Mouse (Mus musculus) heart, embryonic 16.5 days (tissue): ENCODE measurements around the gene Piwil1. TPM values are rescaled to one million over a fixed set of nuclear protein-coding genes. Genes with fewer than 3 reads are reported as not detected.

Source experiments
- ATAC-seq: fragments of 200-750 bp; cut with Nextera tagmentation; replicated peaks from 2 replicates; pipeline ENCODE4 v1.8.0; 2017; ENCODE audit warnings: moderate number of reproducible peaks; ENCODE audit not compliant: insufficient read depth, low FRiP score; ENCODE audit errors: extremely low read depth
- H3K27ac ChIP-seq: fragments of 300-500 bp; sonication (generic); 2 replicates; pipeline ENCODE4 v1.5.1; 2014; ENCODE audit warnings: mild to moderate bottlenecking, low read length, control low read depth, moderate library complexity
- H3K27me3 ChIP-seq: fragments of 300-500 bp; sonication (generic); 2 replicates; pipeline ENCODE4 v1.6.1; 2014; ENCODE audit warnings: low read length, mixed read lengths; ENCODE audit not compliant: control insufficient read depth, insufficient read depth
- H3K36me3 ChIP-seq: fragments of 300-500 bp; sonication (generic); 2 replicates; pipeline ENCODE4 v1.6.1; 2014; ENCODE audit not compliant: control insufficient read depth, insufficient read depth
- H3K4me1 ChIP-seq: fragments of 300-500 bp; sonication (generic); 2 replicates; pipeline ENCODE4 v1.6.1; 2014; ENCODE audit warnings: low read length, mixed read lengths; ENCODE audit not compliant: control insufficient read depth, insufficient read depth
- H3K4me2 ChIP-seq: fragments of 300-500 bp; sonication (generic); 2 replicates; pipeline ENCODE4 v1.6.1; 2014; ENCODE audit warnings: low read depth, mild to moderate bottlenecking, control low read depth, low read length
- H3K4me3 ChIP-seq: fragments of 300-500 bp; sonication (generic); 2 replicates; pipeline ENCODE4 v1.5.1; 2014; ENCODE audit warnings: mild to moderate bottlenecking, control low read depth, low read length
- H3K9ac ChIP-seq: fragments of 300-500 bp; sonication (generic); 2 replicates; pipeline ENCODE4 v1.6.1; 2014; ENCODE audit warnings: low read length, control low read depth
- H3K9me3 ChIP-seq: fragments of 300-500 bp; sonication (generic); replicated peaks from 2 replicates; pipeline ENCODE4 v1.6.1; 2016; ENCODE audit warnings: low read length; ENCODE audit not compliant: control insufficient read depth
- WGBS: fragments of 180-500 bp; shearing (Covaris S2); extraction: QIAGEN DNeasy Blood & Tissue Kit; methylation state at CpG from one replicate; pipeline ENCODE4 v1.1.7; 2014; 5-methylcytosine and 5-hydroxymethylcytosine counted together
- polyA plus RNA-seq: library from polyadenylated mRNA; unstranded; fragments of >200 nt; fragmentation: Nextera tagmentation; extraction: Ambion mirVana; gene quantifications from 2 replicates; pipeline ENCODE4 v1.2.1, GENCODE M21; 2015

Gene Piwil1
- polyA plus RNA-seq, 1 experiment from 2014 or later: not detected

DNA sequence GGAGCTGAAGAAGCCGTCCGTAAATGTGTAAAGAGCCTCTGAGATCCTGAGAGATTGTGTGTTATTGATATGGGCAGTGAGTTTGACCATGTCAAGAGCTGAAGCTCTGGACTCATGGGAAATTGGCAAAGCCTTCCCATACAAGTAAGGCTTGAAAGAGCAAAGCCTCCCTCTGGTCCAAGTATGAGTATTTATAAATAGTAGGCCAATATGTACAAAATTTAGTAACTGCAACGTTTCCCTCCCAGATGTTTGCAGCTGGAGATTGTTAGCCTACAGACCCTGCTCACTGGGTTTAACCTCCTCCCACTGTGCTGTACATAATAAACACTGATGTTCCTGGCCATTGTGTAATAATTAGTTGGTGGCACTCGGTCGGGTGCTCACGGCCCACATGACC lies 24.5 kb upstream of the Piwil1 start:
- Histone ChIP-seq H3K27me3 (no peaks in the 10 kb centered on the region), H3K36me3 (no peaks in the 10 kb centered on the region), H3K9ac (no peak overlapping the region), H3K4me3 (no peak overlapping the region), H3K4me1 (no peaks in the 10 kb centered on the region), H3K9me3 (0 out of 2 replicates have a peak, but pooled peaks cover 2% of the 10 kb centered on the region), H3K27ac (no peak overlapping the region), H3K4me2 (no peak overlapping the region)
- ATAC-seq: no peak
- 65% methylated on average over 6 of the region's 6 CpGs for WGBS

DNA sequence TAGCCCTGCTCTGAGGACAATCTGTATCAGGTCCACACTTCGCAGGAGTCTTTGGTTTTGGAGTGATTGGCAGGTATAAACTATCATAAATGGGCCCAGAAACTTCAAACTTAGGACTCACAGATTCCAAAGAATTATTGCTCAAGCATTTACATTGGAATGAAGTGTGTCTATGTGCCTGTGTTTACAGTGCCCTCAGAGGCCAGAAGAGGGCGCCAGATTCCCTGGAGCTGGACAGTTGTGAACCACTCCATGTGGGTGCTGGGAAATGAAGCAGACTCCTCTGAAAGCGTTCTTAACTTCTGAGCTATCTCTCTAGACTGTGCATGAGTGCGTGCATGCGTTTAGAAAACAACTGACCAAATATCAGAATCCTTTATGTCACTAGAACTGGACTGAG lies 20.9 kb upstream of the Piwil1 start:
- Histone ChIP-seq H3K27ac (no peak overlapping the region), H3K4me3 (no peak overlapping the region), H3K4me2 (no peak overlapping the region), H3K4me1 (no peaks in the 10 kb centered on the region), H3K9me3 (peaks cover 6% of the 10 kb centered on the region), H3K36me3 (no peaks in the 10 kb centered on the region), H3K9ac (no peak overlapping the region), H3K27me3 (no peaks in the 10 kb centered on the region)
- WGBS: 42% methylated on average over 5 of the region's 5 CpGs
- no peak for ATAC-seq

DNA sequence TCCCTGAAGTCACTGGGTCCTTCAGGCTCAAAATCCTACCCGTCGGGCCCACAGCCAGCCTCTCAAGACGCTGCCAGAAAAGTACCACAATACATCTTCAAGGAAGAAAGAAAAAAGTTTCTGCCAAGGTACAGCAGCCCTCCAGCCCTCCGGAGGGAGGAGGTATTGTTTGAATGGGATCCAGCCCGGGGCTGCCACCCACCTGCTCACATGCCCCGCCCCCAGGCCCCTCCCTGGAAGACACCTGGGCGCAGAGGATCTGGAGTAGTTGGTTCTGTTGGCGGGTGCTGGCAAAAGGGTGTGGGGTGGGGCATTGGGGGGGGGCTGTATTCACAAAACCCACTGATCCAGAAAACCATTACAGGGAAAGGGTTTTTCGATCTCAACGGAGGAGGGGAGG lies 18.1 kb upstream of the Piwil1 start:
- ATAC-seq: no peak
- H3K4me2 ChIP-seq: no peak overlapping the region
- H3K9me3 ChIP-seq: peaks cover 12% of the 10 kb centered on the region
- H3K9ac ChIP-seq: no peak overlapping the region
- H3K4me1 ChIP-seq: no peaks in the 10 kb centered on the region
- H3K4me3 ChIP-seq: no peak overlapping the region
- 19% methylated on average over 10 of the region's 10 CpGs for WGBS
- H3K27me3 ChIP-seq: no peaks in the 10 kb centered on the region
- no peaks in the 10 kb centered on the region for H3K36me3 ChIP-seq
- no peak overlapping the region for H3K27ac ChIP-seq

DNA sequence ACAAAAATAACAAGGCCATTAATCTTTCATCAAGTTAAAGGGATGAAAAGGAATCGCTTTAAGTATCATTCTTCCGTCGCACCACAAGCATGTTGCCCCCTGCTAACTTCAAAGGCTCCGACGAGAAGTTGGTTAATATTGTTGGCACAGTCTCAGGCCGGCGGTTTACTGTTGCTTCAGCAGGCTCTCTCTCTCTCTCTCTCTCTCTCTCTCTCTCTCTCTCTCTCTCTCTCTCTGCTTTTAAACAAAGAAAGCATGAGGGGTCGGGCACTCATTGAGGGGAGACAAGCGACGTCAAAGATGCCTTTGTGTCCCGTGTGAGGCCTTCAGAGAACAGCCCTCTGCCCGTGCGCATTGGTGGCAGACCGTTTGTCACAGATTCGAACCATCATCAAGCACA lies 17.7 kb upstream of the Piwil1 start:
- no peak overlapping the region for H3K27ac ChIP-seq
- H3K9me3 ChIP-seq: peaks cover 11% of the 10 kb centered on the region
- no peaks in the 10 kb centered on the region for H3K27me3 ChIP-seq
- no peak overlapping the region for H3K4me3 ChIP-seq
- H3K4me2 ChIP-seq: no peak overlapping the region
- 29% methylated on average over 15 of the region's 15 CpGs for WGBS
- no peak overlapping the region for H3K9ac ChIP-seq
- no peaks in the 10 kb centered on the region for H3K4me1 ChIP-seq
- no peak for ATAC-seq
- H3K36me3 ChIP-seq: no peaks in the 10 kb centered on the region

DNA sequence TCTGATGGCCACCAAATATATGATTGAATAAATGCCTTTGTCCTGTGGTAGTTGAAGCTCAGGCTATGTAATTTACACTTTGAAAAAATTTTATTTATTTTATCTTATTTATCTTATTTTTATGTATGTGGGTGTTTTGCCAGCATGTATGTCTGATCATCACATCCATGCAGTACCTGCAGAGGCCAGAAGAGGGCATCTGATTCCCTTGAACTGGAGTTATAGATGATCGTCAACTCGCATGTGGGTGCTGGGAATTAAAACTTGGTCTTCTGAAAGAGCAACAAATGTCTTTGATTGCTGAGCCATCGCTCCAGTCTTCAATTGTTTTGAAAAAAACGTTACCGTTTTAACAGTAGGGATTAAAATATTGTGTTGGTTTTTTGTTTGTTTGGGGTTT lies 15.2 kb upstream of the Piwil1 start:
- no peak for ATAC-seq
- Histone ChIP-seq H3K4me2 (no peak overlapping the region), H3K9ac (no peak overlapping the region), H3K4me1 (no peaks in the 10 kb centered on the region), H3K27ac (no peak overlapping the region), H3K27me3 (no peaks in the 10 kb centered on the region), H3K4me3 (no peak overlapping the region), H3K9me3 (peaks cover 11% of the 10 kb centered on the region), H3K36me3 (no peaks in the 10 kb centered on the region)
- 78% methylated on average over 5 of the region's 5 CpGs for WGBS

DNA sequence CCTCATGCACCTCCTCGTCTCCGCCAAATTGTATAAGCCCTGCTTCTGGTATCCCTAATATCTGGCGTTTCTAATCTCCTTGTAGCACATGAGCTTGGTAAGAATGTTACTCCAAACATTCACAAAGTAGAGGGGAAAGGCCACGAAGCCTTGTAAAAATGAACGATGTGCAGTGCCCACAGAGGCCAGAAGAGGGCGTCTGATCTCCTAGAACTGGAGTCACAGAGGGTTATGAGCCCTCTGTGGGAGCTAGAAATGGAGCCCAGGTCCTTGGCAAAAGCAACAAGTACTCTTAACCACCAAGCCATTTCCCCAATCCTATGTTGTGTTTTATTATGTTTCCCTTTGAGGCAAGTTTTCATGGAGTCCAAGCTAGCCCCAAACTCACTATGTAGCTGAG lies 8.2 kb upstream of the Piwil1 start:
- Histone ChIP-seq H3K9ac (no peak overlapping the region), H3K4me3 (no peak overlapping the region), H3K9me3 (no peaks in the 10 kb centered on the region), H3K27ac (no peak overlapping the region), H3K27me3 (no peaks in the 10 kb centered on the region), H3K4me1 (no peaks in the 10 kb centered on the region), H3K36me3 (no peaks in the 10 kb centered on the region), H3K4me2 (no peak overlapping the region)
- 53% methylated on average over 6 of the region's 6 CpGs for WGBS
- ATAC-seq: no peak

DNA sequence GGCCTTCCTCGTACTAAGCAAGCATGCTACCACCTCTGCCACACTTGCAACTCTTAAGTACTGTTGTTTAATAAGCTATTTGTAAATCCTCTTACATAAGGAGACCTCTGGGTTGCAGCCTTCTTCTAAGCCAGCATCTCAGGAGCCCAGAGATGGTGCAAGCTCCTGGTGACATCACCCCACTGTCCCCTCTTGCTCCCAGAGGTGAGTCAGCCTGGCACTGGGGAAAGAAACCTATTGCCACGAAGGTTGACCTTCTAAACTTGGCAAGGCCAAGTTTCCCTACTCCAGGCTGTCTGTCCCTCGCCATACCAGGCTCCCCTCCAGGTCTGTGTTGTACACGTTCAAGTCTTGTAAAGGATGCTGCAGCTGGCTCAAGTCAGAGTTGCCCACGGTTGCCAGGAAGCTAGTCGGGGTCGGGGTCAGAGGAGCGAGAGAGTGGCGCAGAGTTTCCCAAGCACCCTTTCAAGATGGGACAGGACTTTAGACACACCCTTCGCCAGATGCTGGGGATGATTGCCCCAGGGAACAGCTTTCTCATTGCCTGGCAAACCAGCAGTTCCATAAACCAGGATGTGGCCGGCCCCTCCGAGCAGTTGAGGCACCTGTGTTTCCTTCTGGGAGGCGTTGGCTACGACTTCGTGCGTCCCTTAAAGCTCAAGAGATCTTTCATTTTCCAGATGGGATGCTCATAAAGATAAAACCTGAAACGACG lies 7.6 kb upstream of the Piwil1 start:
- 68% methylated on average over 18 of the region's 18 CpGs for WGBS
- no peak for ATAC-seq
- Histone ChIP-seq H3K9ac (no peak overlapping the region), H3K36me3 (no peaks in the 10 kb centered on the region), H3K27ac (no peak overlapping the region), H3K9me3 (no peaks in the 10 kb centered on the region), H3K4me1 (no peaks in the 10 kb centered on the region), H3K27me3 (no peaks in the 10 kb centered on the region), H3K4me2 (no peak overlapping the region), H3K4me3 (no peak overlapping the region)

DNA sequence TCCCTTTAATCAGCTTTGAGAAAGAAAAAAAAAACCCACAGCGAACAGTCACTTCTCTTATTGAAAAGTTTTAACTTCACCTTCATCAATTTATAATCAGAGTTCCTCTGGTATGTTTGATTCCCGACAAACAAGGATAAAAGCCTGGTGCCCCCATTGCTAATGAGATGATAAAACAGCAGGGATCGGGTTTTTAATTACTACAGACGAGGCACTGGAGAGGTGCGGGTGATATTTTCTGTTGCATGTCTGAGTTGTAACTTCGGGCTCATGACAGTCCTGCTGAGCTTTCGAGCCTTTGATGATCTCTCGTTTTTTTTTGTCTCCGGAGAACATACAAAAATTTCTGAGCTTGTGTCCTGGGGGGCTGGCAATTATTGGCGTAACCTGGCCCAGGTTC lies 5.5 kb upstream of the Piwil1 start:
- Histone ChIP-seq H3K9me3 (no peaks in the 10 kb centered on the region), H3K36me3 (no peaks in the 10 kb centered on the region), H3K4me3 (no peak overlapping the region), H3K4me1 (no peaks in the 10 kb centered on the region), H3K9ac (no peak overlapping the region), H3K27me3 (no peaks in the 10 kb centered on the region), H3K27ac (no peak overlapping the region), H3K4me2 (no peak overlapping the region)
- WGBS: 64% methylated on average over 10 of the region's 10 CpGs
- no peak for ATAC-seq

DNA sequence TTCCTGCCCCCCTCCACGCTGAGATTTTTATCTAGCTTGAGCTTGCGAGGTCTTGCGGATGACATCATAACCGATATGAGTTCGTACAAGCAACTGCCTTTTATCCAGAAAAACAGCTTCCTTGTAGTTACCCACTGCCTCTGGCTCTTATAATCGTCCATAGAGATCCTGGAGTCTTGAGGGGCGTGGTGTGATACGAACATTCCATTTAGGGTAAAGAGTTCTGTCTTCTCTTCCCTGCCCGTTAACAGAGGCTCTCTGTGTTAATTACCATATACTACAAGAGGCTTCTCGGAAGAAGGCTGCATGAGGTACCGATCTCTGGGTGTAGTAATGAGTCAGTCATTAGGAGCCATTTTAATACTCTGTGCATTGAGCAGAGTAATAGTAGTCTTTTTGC lies 1.6 kb upstream of the Piwil1 start:
- no peak overlapping the region for H3K9ac ChIP-seq
- no peaks in the 10 kb centered on the region for H3K36me3 ChIP-seq
- H3K27me3 ChIP-seq: no peaks in the 10 kb centered on the region
- ATAC-seq: no peak
- no peak overlapping the region for H3K4me3 ChIP-seq
- no peaks in the 10 kb centered on the region for H3K9me3 ChIP-seq
- H3K27ac ChIP-seq: no peak overlapping the region
- WGBS: 47% methylated on average over 11 of the region's 11 CpGs
- no peak overlapping the region for H3K4me2 ChIP-seq
- no peaks in the 10 kb centered on the region for H3K4me1 ChIP-seq
